Mouse (Mus musculus): ENCODE data around the gene Morc3.

GRCm38 (mm10) chr16:93912158-93912557, 80.2 kb downstream of the Morc3 start:
- no peak for TF ChIP-seq CTCF (IDR thresholded peaks at IDR 0.05; ENCODE audit: control insufficient read depth, insufficient read depth, low read length)
- TF ChIP-seq POLR2A (IDR thresholded peaks at IDR 0.05; ENCODE audit: borderline replicate concordance, control insufficient read depth, low read depth, low read length) = no peak
